Mouse (Mus musculus) spleen, embryonic (tissue): ENCODE results near the gene Utp11.

Source experiments
- CTCF ChIA-PET: fragments of 350-600 bp; sonication (Branson Sonifier 250); formaldehyde crosslinking; loops from one replicate; lab custom pipeline; 2022; lab: Charles Lee

The Utp11 gene

GRCm38 (mm10) chr4:124674334-124675032 lies 18.9 kb downstream of the Utp11 start:
- CTCF ChIA-PET: no interaction called here

GRCm38 (mm10) chr4:124672347-124673320 lies 20.8 kb downstream of the Utp11 start:
- CTCF ChIA-PET: interaction anchor here (0.7 kb wide), 1 partner anchor 83 kb away, joined by 8 read pairs; no protein-coding TSS in a partner anchor

GRCm38 (mm10) chr4:124671583-124671982 lies 21.8 kb downstream of the Utp11 start:
- CTCF ChIA-PET: no interaction called here

GRCm38 (mm10) chr4:124670232-124670631 lies 23.2 kb downstream of the Utp11 start:
- CTCF ChIA-PET: no interaction called here

- CTCF ChIA-PET: no interaction called here
Measured at GRCm38 (mm10) chr4:124668078-124668477, 25.3 kb downstream of the Utp11 start.

- CTCF ChIA-PET: no interaction called here
Measured at GRCm38 (mm10) chr4:124667476-124668033, 25.8 kb downstream of the Utp11 start.

GRCm38 (mm10) chr4:124664604-124665003 lies 28.8 kb downstream of the Utp11 start:
- CTCF ChIA-PET: no interaction called here

GRCm38 (mm10) chr4:124664185-124664584 lies 29.2 kb downstream of the Utp11 start:
- CTCF ChIA-PET: no interaction called here

GRCm38 (mm10) chr4:124663034-124663433 lies 30.4 kb downstream of the Utp11 start:
- CTCF ChIA-PET: no interaction called here

- CTCF ChIA-PET: no interaction called here
Measured at GRCm38 (mm10) chr4:124660603-124661002, 32.8 kb downstream of the Utp11 start.

- CTCF ChIA-PET: interaction anchor here (0.6 kb wide), 1 partner anchor 987 kb away, joined by 3 read pairs; no protein-coding TSS in a partner anchor
Measured at GRCm38 (mm10) chr4:124659251-124660217, 33.9 kb downstream of the Utp11 start.

- CTCF ChIA-PET: no interaction called here
Measured at GRCm38 (mm10) chr4:124658412-124658851, 35.0 kb downstream of the Utp11 start.

- CTCF ChIA-PET: no interaction called here
Measured at GRCm38 (mm10) chr4:124657781-124658180, 35.6 kb downstream of the Utp11 start.

GRCm38 (mm10) chr4:124656854-124657650 lies 36.3 kb downstream of the Utp11 start:
- CTCF ChIA-PET: no interaction called here

GRCm38 (mm10) chr4:124656518-124656853 lies 36.9 kb downstream of the Utp11 start, which contains the start of gene Pou3f1:
Pou3f1 (plus strand) TSS chr4:124656807.
- CTCF ChIA-PET: interaction anchor here (0.6 kb wide), 1 partner anchor 45 kb away, joined by 3 read pairs; no protein-coding TSS in a partner anchor

- CTCF ChIA-PET: no interaction called here
Measured at GRCm38 (mm10) chr4:124652886-124653285, 40.5 kb downstream of the Utp11 start.

GRCm38 (mm10) chr4:124647909-124648308 lies 45.5 kb downstream of the Utp11 start:
- CTCF ChIA-PET: interaction anchor here (0.6 to 0.8 kb wide), 2 partner anchors 209 to 784 kb away, joined by 3 read pairs; no protein-coding TSS in a partner anchor

- CTCF ChIA-PET: no interaction called here
Measured at GRCm38 (mm10) chr4:124646591-124646990, 46.8 kb downstream of the Utp11 start.

GRCm38 (mm10) chr4:124644974-124645433 lies 48.4 kb downstream of the Utp11 start:
- CTCF ChIA-PET: no interaction called here

GRCm38 (mm10) chr4:124643859-124644258 lies 49.5 kb downstream of the Utp11 start:
- CTCF ChIA-PET: interaction anchor here (0.6 kb wide), 1 partner anchor 1472 kb away, joined by 3 read pairs; no protein-coding TSS in a partner anchor
